Mouse (Mus musculus) brain, embryonic 14.5 days (tissue): ENCODE data around the gene Arhgef40. TPM values are rescaled to one million over a fixed set of nuclear protein-coding genes. Genes with fewer than 3 reads are reported as not detected.
"Not testable (repeated sequence)": the region's sequence is repeated elsewhere in the genome, so short reads cannot be mapped to it uniquely, and the experiment has no call there.

Experiments used
- DNase-seq: peaks from one replicate; pipeline ENCODE4 v3.0.0-alpha.2; 2011; ENCODE audit warnings: low read depth
- CTCF ChIP-seq: fragments of 200-500 bp; IDR thresholded peaks from 2 replicates; pipeline ENCODE4 v1.5.1; 2012; ENCODE audit warnings: inconsistent platforms, mild to moderate bottlenecking, moderate library complexity, borderline replicate concordance; ENCODE audit not compliant: insufficient read depth, insufficient read length; ENCODE audit errors: extremely low read depth
- POLR2A ChIP-seq: fragments of 200-500 bp; IDR thresholded peaks from 2 replicates; pipeline ENCODE4 v1.6.1; 2012; ENCODE audit warnings: mild to moderate bottlenecking, inconsistent platforms, borderline replicate concordance; ENCODE audit not compliant: poor library complexity, insufficient read depth, insufficient read length, severe bottlenecking; ENCODE audit errors: extremely low read depth
- polyA plus RNA-seq: library from polyadenylated mRNA; depleted of rRNA; stranded (reverse); fragments of >200 nt; gene quantifications from 2 replicates; pipeline ENCODE4 v1.2.3, GENCODE M21; 2012; rRNA removed

Gene Arhgef40
- polyA plus RNA-seq, 1 experiment: 106 TPM

DNA sequence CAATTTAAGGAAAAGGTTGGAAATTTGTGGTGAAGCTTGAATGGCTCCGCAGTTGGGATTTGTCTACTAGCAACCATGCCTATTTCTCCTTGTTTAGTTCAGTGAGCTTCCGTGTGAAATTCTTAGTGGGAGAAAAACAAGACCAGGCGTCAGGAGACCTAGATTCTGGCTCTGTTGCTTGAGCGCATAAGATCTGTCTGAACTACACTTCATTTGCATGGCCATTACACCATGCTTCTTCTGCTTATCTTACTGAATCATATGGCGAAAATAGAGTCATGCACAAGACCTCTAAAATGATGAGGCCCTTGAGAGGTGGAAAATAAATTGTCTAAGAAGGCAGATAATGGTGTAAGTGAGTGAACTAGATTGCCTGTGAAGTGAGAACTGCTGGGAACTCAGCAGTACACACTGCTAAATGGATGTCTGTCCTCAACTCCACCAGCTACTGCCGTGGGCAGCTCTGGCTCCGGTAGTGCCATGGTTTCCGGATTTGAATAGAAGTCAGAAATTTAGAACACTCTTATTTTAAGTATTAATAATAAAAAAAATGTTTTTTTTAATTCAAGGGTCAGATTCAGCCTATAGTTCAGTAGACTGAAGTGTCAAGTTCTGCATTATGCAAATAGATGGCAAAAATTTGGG is 37.2 kb downstream of the Arhgef40 start:
- TF ChIP-seq CTCF (no peak), POLR2A (no peak)
- no peak for DNase-seq

DNA sequence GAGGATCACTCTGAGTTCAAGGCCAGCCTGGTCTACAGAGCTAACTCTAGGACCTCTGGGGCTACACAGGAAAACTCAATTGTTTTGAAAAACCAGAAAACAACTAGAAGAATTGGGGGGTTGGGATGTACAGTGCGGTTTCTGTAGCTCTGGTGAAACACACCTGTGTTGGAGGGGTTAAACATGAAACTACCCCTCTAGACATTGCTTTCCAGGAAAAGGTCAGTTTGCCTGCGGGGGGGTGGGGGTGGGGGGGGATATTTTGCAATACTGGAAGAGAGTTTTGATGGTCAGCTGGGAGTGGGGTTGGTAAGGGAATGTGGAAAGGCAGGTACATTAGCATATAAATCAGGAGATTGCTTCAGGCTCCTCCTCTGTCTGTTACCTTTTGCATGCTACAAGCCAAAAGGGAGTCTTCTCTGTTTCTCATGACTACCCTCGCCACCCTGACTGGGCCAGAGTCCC is 37.8 kb downstream of the Arhgef40 start:
- TF ChIP-seq POLR2A (no peak), CTCF (no peak)
- DNase-seq: no peak

DNA sequence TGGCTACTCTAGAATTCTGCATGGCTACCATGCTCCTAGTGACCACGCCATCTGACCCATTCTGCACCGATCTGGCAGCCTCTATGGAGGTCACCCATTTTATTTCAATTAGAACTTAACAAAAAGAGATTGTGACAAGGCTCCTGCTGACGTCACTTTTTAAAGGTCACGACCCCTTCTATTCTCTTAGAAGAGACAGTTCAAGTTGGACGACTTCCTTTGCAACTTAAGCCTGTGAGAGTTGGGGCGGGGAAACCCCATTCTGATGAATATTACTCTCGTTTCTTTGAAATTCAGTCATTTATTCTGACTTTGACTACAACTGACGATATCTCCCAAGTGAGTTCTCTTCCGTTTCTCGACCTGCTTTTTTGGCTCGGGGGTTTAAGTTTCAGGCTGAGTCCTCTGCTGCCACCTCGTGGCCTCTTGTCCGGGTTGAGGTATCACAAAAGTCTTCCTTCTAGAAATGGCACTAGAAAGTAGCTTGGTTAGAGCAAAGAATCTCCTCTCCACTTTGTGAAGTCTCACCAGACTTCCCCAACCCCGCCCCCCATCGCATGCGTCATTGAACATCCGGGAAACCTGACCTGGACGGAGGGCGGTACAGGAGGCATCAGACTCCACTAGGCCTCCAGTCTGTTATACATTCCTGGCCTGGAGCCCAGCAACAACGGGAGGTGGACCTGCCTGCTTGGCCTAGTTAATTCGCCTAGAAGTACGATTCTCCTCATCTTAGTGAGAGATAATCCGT is 38.4 kb downstream of the Arhgef40 start:
- TF ChIP-seq POLR2A (no peak), CTCF (peak; percentile 80)
- DNase-seq: peak; percentile 92

DNA sequence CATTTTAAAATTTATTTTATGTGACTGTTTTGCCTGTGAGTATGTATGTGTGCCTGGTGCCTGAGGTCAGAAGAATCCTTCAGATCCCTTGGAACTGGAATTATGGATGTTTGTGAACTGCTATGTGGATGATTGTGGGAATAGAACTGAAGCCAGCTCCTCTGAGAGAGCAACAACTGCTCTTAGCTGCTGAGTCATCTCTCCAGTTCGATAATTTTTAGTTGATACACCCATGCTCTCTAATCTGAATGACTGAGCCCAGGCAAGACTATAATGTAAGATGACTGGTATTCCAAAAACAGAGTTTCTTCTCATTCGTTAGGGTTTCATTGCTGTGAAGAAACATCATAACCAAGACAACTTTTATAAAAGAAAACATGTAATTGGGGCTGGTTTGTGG is 39.6 kb downstream of the Arhgef40 start:
- no peak for DNase-seq
- TF ChIP-seq CTCF (no peak), POLR2A (no peak)

DNA sequence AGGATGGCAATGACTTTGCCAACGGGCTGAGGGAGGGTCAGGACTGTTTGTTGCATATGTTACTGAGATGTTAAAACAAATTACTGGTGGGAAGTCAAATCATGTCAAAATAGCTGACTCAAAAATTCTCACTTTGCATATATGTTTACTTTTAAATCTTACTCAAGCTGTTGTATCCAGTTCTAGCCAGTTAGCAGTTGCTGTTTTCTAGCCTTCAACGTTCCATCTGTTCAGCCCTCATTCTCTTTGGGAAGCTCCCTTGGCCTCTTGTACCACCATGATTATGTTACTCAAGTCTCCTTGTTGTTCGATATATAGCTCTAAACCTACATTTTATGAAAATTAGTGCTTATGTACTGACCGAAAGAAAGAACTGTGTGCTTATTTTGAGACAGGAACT is 41.8 kb downstream of the Arhgef40 start:
- TF ChIP-seq POLR2A (no peak), CTCF (no peak)
- no peak for DNase-seq

DNA sequence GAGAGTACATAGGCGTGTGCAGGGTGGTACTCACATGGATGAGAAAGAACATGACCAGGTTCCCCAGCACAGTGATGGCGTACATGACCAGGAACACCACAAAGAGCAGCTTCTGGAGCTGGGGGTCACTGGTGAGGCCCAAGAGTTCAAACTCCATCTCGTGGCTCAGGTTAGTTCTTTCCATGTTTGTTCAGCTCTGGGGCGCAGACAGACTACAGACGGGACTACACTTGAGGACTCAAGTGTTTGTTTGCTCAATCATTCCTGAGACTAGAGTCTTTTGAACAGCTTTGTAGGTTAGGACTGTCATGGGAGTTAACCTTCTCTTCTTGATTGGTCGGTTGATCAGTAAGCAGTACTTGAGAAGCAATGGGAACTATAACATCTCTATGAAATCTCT is 51.4 kb downstream of the Arhgef40 start:
- DNase-seq: no peak
- no peak for TF ChIP-seq CTCF
- TF ChIP-seq POLR2A: no peak

DNA sequence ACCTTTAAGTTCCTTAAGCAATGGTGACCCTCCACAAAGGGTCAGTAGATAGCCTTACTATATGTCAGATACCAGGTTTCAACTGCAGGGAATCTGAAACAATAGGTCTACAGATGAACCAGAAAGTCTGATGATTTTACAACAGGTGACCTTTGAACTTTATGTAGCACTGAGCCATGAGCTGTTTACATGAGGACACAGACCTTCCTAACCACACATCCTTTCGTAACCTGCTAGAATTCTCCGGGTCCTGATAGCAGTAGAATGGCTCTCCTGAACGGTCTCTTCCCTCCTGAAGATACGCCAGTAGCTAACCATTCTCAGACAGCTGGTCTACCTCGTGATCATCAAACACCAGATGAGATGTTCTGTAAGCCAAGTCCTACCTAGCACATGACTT is 54.8 kb downstream of the Arhgef40 start:
- DNase-seq: no peak
- no peak for TF ChIP-seq CTCF
- TF ChIP-seq POLR2A: no peak

DNA sequence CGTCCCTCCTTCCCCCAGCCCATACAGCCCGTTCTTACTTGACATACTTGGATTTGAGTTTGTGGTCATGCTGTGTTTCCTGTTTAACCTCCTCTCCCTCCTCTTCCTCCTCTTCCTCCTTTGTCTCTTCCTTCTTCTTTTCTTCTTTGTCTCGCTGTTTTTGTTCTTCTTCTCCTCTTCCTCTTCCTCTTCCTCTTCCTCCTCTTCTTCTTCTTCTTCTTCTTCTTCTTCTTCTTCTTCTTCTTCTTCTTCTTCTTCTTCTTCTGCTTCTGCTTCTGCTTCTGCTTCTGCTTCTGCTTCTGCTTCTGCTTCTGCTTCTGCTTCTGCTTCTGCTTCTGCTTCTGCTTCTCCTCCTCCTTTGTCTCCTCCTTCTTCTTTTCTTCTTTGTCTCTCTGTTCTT is 57.8 kb downstream of the Arhgef40 start, which contains the start of gene Olfr221:
TSS of gene Olfr221 (minus strand) at position 101 of the 400 bp plus-strand sequence.
- DNase-seq: not testable (repeated sequence)

DNA sequence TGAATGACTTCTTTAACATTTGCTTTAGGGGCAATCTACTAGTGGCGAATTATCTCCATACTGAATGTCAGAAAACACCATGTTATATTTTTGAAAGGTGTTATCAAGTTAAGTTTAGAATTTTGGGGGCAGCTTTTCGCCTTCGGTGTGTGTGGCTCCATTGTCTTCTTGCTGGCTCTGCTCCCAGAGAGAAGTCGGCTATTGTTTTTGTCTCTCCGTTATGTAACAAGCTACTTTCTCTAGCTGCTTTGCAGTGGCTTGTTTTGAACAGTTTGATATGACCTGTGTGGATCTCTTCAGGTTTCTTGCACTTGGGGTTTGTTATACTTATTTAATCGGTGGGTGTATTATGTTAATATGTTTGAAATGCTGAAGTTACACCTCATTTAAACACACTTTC is 58.9 kb downstream of the Arhgef40 start:
- no peak for TF ChIP-seq POLR2A
- no peak for TF ChIP-seq CTCF
- DNase-seq: no peak

DNA sequence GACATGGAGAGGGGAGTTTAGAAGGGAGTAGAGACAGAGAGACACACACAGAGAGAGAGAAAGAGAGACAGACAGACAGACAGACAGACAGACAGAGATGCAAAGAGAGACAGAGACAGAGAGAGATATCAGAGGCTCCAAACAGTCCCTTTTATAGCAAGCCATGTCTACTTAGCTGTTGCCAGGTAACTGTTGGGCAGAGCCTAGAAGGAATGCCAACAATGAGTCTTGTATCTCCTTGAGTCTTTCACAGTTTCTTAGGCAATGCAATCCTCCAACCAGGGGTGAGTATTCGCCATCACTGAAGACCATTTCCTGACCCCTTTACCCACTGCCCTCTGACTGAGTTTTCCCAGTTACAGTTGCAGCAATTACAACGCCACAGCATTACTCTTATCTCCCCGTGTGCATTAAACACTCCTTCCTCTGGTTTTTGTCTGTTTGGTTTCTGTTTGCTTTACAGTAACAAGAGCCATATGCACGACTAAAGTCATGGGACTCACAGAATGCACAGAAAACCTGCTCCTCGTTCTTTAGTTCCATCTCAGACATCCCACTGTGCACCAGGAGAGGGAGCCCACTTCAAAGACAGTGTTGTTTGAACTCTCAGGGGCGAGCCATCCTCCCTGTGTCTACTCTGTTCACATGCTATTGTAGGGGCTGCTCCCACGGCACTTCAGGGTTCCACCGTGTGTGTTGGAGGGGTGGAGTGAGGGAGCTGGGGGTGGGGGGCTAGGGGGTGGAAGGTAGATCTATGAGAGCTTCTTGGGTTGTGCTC is 60.6 kb downstream of the Arhgef40 start:
- peak; percentile 66 for DNase-seq
- peak; percentile 50; the same call in 1 of the 2 replicates for TF ChIP-seq CTCF
- TF ChIP-seq POLR2A: no peak

DNA sequence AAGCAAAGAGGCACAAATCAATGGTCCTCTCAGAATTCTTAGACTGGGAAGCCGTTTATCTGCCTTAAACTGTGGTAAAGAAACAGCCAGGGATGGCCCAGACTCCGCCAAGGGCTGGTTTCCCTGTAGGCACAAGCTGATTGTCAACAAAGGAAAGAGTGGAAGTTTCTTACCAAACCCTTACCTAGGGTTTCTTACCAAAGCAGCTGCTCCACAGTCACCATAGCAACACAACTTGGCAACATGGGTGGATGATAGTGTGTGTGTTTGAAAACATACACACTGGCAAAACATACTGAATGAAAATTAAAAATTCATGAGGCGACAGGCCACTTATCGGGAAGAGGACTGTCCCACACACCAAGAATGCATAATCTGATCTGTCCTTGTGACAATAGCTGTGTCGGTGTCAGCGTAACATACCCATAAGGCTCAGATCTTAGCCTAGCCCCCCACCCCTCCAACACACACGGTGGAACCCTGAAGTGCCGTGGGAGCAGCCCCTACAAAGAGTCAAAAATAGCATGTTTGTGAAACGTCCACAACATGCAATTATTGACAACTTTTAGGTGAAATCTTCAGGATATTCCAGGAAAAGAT is 61.5 kb downstream of the Arhgef40 start:
- peak; percentile 60 for DNase-seq
- TF ChIP-seq POLR2A: no peak
- no peak for TF ChIP-seq CTCF

DNA sequence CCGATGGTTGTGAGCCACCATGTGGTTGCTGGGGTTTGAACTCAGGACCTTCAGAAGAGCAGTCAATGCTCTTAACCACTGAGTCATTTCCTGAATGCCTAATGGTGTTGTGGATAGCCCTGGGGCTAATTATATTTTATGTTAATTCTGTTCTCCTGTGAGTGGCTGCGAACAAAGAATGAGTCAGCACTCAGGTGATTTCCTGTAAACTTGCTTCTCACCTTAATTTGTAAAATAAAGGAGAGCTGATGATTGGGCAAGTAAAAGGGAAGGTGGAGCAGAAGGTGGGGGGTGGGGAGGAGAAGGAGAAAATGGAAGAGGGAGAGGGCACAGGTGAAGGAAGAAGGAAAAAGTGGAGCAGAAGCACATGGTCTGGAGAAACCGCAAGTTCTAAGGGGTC is 68.2 kb downstream of the Arhgef40 start:
- not testable (repeated sequence) for DNase-seq

Other genes with a start within 250 kb of the Arhgef40 start
- not detected in 2 replicates for gene Ang4, start 211.1 kb upstream of the Arhgef40 start, polyA plus RNA-seq
- not detected in 2 replicates for gene AY358078, start 184.7 kb upstream of the Arhgef40 start, polyA plus RNA-seq
- gene Ear6, start 131.0 kb upstream of the Arhgef40 start, polyA plus RNA-seq: 0.14 TPM in 1 of 2 replicates, not detected in the other
- 64.9 and 76.0 TPM in 2 replicates for gene Mettl17, start 99.9 kb upstream of the Arhgef40 start, polyA plus RNA-seq
- gene Slc39a2, start 91.8 kb upstream of the Arhgef40 start, polyA plus RNA-seq: 12.1 and 15.3 TPM in 2 replicates
- 80.5 and 115 TPM in 2 replicates for gene Ndrg2, start 70.6 kb upstream of the Arhgef40 start, polyA plus RNA-seq
- gene Tppp2, start 66.3 kb upstream of the Arhgef40 start, polyA plus RNA-seq: not detected in 2 replicates
- gene Rnase13, start 61.9 kb upstream of the Arhgef40 start, polyA plus RNA-seq: not detected in 2 replicates
- 1.9 and 3.6 TPM in 2 replicates for gene Tmem253, start 30.9 kb downstream of the Arhgef40 start, polyA plus RNA-seq
- gene Zfp219, start 36.0 kb downstream of the Arhgef40 start, polyA plus RNA-seq: 177 and 242 TPM in 2 replicates
- gene Olfr221, start 57.7 kb downstream of the Arhgef40 start, polyA plus RNA-seq: not detected in 2 replicates
- gene Hnrnpc, start 119.3 kb downstream of the Arhgef40 start, polyA plus RNA-seq: 405 and 455 TPM in 2 replicates
- gene Rpgrip1, start 126.0 kb downstream of the Arhgef40 start, polyA plus RNA-seq: 2.0 and 2.3 TPM in 2 replicates
- 28.9 and 44.9 TPM in 2 replicates for gene Supt16, start 212.7 kb downstream of the Arhgef40 start, polyA plus RNA-seq